Mouse (Mus musculus) midbrain, embryonic 15.5 days (tissue): ENCODE results near the gene Znrf3. TPM values are rescaled to one million over a fixed set of nuclear protein-coding genes. Genes with fewer than 3 reads are reported as not detected.

Source experiments
- polyA plus RNA-seq: library from polyadenylated mRNA; unstranded; fragments of >200 nt; fragmentation: Nextera tagmentation; extraction: Ambion mirVana; gene quantifications from 2 replicates; pipeline ENCODE4 v1.2.1, GENCODE M21; 2015

Znrf3 gene
- polyA plus RNA-seq, 1 experiment from 2014 or later, result 7.1 TPM

Other genes with a start within 250 kb of the Znrf3 start
- gene Kremen1, start 183.3 kb downstream of the Znrf3 start, polyA plus RNA-seq, result 5.2 and 6.0 TPM in 2 replicates
- 152 and 159 TPM in 2 replicates for gene Xbp1, start 75.8 kb upstream of the Znrf3 start, polyA plus RNA-seq
- 12.1 and 13.6 TPM in 2 replicates for gene Ccdc117, start 97.3 kb upstream of the Znrf3 start, polyA plus RNA-seq
- gene Ankrd36, start 124.8 kb upstream of the Znrf3 start, polyA plus RNA-seq, result 0.12 and 0.13 TPM in 2 replicates